Mouse (Mus musculus): ENCODE data around the gene Spp2.

The Spp2 gene

GRCm38 (mm10) chr1:88468335-88468734 is 61.6 kb downstream of the Spp2 start:
- DNase-seq, result no peak

- DNase-seq, result no peak
Observed at GRCm38 (mm10) chr1:88469746-88470145, 63.0 kb downstream of the Spp2 start.

GRCm38 (mm10) chr1:88472258-88472657 is 65.5 kb downstream of the Spp2 start:
- DNase-seq, result no peak

GRCm38 (mm10) chr1:88473899-88474298 is 67.1 kb downstream of the Spp2 start:
- DNase-seq, result no peak

- no peak for DNase-seq
Observed at GRCm38 (mm10) chr1:88474598-88474997, 67.8 kb downstream of the Spp2 start.

- no peak for DNase-seq
Observed at GRCm38 (mm10) chr1:88475502-88475953, 68.8 kb downstream of the Spp2 start.
